Mouse (Mus musculus): Measurements from ENCODE around the gene Wdr83. TPM values are rescaled to one million over a fixed set of nuclear protein-coding genes. Genes with fewer than 3 reads are reported as not detected.
"Not testable (repeated sequence)": the region's sequence is repeated elsewhere in the genome, so short reads cannot be mapped to it uniquely, and the experiment has no call there.

Gene Wdr83
- polyA plus RNA-seq (2014; fragmentation: Nextera tagmentation; extraction: Ambion mirVana): 54.3 and 56.1 TPM in 2 replicates

GRCm38 (mm10) chr8:85081216-85081555, at the start of gene Wdr83:
Wdr83 (minus strand) TSS chr8:85081306.
- H3K4me2 ChIP-seq: peak within 1 kb of the TSS; percentile 93
- 2% methylated on average over 9 of the region's 9 CpGs for WGBS
- peak; percentile 56 for ATAC-seq (ENCODE audit: low FRiP score)
- peaks cover 1% of the 10 kb centered on the region; the same call in 1 of the 2 replicates for H3K36me3 ChIP-seq (ENCODE audit: control insufficient read depth, insufficient read depth, low read length)
- peaks cover 10% of the 10 kb centered on the region for H3K4me1 ChIP-seq (ENCODE audit: control insufficient read depth, insufficient read depth, low read length)
- H3K27ac ChIP-seq (ENCODE audit: low read depth, low read length): no peak within 1 kb of the TSS
- H3K9me3 ChIP-seq (ENCODE audit: control insufficient read depth, low read length): no peaks in the 10 kb centered on the region
- DNase-seq (ENCODE audit: low spot score, missing footprints): no peak
- H3K9ac ChIP-seq (ENCODE audit: low read length): peak within 1 kb of the TSS; percentile 92
- H3K27me3 ChIP-seq (ENCODE audit: control insufficient read depth, insufficient read depth, low read length): no peaks in the 10 kb centered on the region
- peak within 1 kb of the TSS; percentile 87 for H3K4me3 ChIP-seq (ENCODE audit: low read depth, low read length)

GRCm38 (mm10) chr8:85123691-85124090, 42.6 kb upstream of the Wdr83 start:
- H3K27ac ChIP-seq (ENCODE audit: low read depth, low read length): no peak overlapping the region
- no peak for ATAC-seq (ENCODE audit: low FRiP score)
- H3K4me1 ChIP-seq (ENCODE audit: control insufficient read depth, insufficient read depth, low read length): no peaks in the 10 kb centered on the region
- H3K9ac ChIP-seq (ENCODE audit: low read length): no peak overlapping the region
- H3K4me3 ChIP-seq (ENCODE audit: low read depth, low read length): no peak overlapping the region
- H3K4me2 ChIP-seq: no peak overlapping the region
- H3K9me3 ChIP-seq (ENCODE audit: control insufficient read depth, low read length): no peaks in the 10 kb centered on the region
- peak; percentile 60 for DNase-seq (ENCODE audit: low spot score, missing footprints)
- WGBS: 93% methylated on average over 8 of the region's 8 CpGs
- no peaks in the 10 kb centered on the region for H3K27me3 ChIP-seq (ENCODE audit: control insufficient read depth, insufficient read depth, low read length)
- no peaks in the 10 kb centered on the region for H3K36me3 ChIP-seq (ENCODE audit: control insufficient read depth, insufficient read depth, low read length)

GRCm38 (mm10) chr8:85122995-85123394, 41.9 kb upstream of the Wdr83 start, which contains the start of gene Zfp791:
Zfp791 (minus strand) TSS chr8:85123095.
- no peak within 1 kb of the TSS for H3K9ac ChIP-seq (ENCODE audit: low read length)
- 77% methylated on average over 3 of the region's 3 CpGs for WGBS

GRCm38 (mm10) chr8:85120251-85120650, 39.1 kb upstream of the Wdr83 start:
- ATAC-seq (ENCODE audit: low FRiP score); H3K9ac ChIP-seq (ENCODE audit: low read length): not testable (repeated sequence)
- WGBS: 74% methylated on average over 5 of the region's 5 CpGs

More at GRCm38 (mm10) chr8:85122995-85123394, 41.9 kb upstream of the Wdr83 start, which contains the start of gene Zfp791:
- H3K27ac ChIP-seq (ENCODE audit: low read depth, low read length): no peak within 1 kb of the TSS
- no peak within 1 kb of the TSS for H3K4me3 ChIP-seq (ENCODE audit: low read depth, low read length)
- H3K27me3 ChIP-seq (ENCODE audit: control insufficient read depth, insufficient read depth, low read length): no peaks in the 10 kb centered on the region
- H3K9me3 ChIP-seq (ENCODE audit: control insufficient read depth, low read length): no peaks in the 10 kb centered on the region
- DNase-seq (ENCODE audit: low spot score, missing footprints) (no peak), ATAC-seq (ENCODE audit: low FRiP score) (no peak)
- H3K4me2 ChIP-seq: no peak within 1 kb of the TSS
- H3K4me1 ChIP-seq (ENCODE audit: control insufficient read depth, insufficient read depth, low read length): no peaks in the 10 kb centered on the region
- H3K36me3 ChIP-seq (ENCODE audit: control insufficient read depth, insufficient read depth, low read length): no peaks in the 10 kb centered on the region

GRCm38 (mm10) chr8:85119052-85119981, 38.2 kb upstream of the Wdr83 start:
- Histone ChIP-seq H3K4me1 (ENCODE audit: control insufficient read depth, insufficient read depth, low read length) (no peaks in the 10 kb centered on the region), H3K36me3 (ENCODE audit: control insufficient read depth, insufficient read depth, low read length) (no peaks in the 10 kb centered on the region), H3K4me2 (peak overlapping the region; percentile 78), H3K9ac (ENCODE audit: low read length) (peak overlapping the region; percentile 68), H3K9me3 (ENCODE audit: control insufficient read depth, low read length) (no peaks in the 10 kb centered on the region), H3K27ac (ENCODE audit: low read depth, low read length) (no peak overlapping the region), H3K27me3 (ENCODE audit: control insufficient read depth, insufficient read depth, low read length) (no peaks in the 10 kb centered on the region), H3K4me3 (ENCODE audit: low read depth, low read length) (peak overlapping the region; percentile 47)
- peak; percentile 97 for DNase-seq (ENCODE audit: low spot score, missing footprints)
- peak; percentile 83 for ATAC-seq (ENCODE audit: low FRiP score)
- 8% methylated on average over 37 of the region's 37 CpGs for WGBS

More at GRCm38 (mm10) chr8:85120251-85120650, 39.1 kb upstream of the Wdr83 start:
- not testable (repeated sequence) for H3K4me3 ChIP-seq (ENCODE audit: low read depth, low read length); H3K9me3 ChIP-seq (ENCODE audit: control insufficient read depth, low read length); H3K4me2 ChIP-seq; H3K36me3 ChIP-seq (ENCODE audit: control insufficient read depth, insufficient read depth, low read length); H3K27me3 ChIP-seq (ENCODE audit: control insufficient read depth, insufficient read depth, low read length); H3K4me1 ChIP-seq (ENCODE audit: control insufficient read depth, insufficient read depth, low read length); DNase-seq (ENCODE audit: low spot score, missing footprints); H3K27ac ChIP-seq (ENCODE audit: low read depth, low read length)

- no peak for DNase-seq (ENCODE audit: low spot score, missing footprints)
- WGBS: 93% methylated on average over 7 of the region's 7 CpGs
These were observed 35.9 kb upstream of the Wdr83 start for GRCm38 (mm10) chr8:85116984-85117383.

GRCm38 (mm10) chr8:85115501-85115900, 34.4 kb upstream of the Wdr83 start:
- ATAC-seq (ENCODE audit: low FRiP score): no peak
- H3K9ac ChIP-seq (ENCODE audit: low read length): no peak overlapping the region
- H3K9me3 ChIP-seq (ENCODE audit: control insufficient read depth, low read length): no peaks in the 10 kb centered on the region
- 73% methylated on average over 4 of the region's 4 CpGs for WGBS
- no peak overlapping the region for H3K4me2 ChIP-seq
- H3K36me3 ChIP-seq (ENCODE audit: control insufficient read depth, insufficient read depth, low read length): no peaks in the 10 kb centered on the region
- no peak overlapping the region for H3K27ac ChIP-seq (ENCODE audit: low read depth, low read length)
- no peak overlapping the region for H3K4me3 ChIP-seq (ENCODE audit: low read depth, low read length)
- no peak for DNase-seq (ENCODE audit: low spot score, missing footprints)
- H3K27me3 ChIP-seq (ENCODE audit: control insufficient read depth, insufficient read depth, low read length): no peaks in the 10 kb centered on the region
- H3K4me1 ChIP-seq (ENCODE audit: control insufficient read depth, insufficient read depth, low read length): no peaks in the 10 kb centered on the region

More at GRCm38 (mm10) chr8:85116984-85117383, 35.9 kb upstream of the Wdr83 start:
- Histone ChIP-seq H3K4me3 (ENCODE audit: low read depth, low read length) (no peak overlapping the region), H3K4me2 (no peak overlapping the region), H3K9ac (ENCODE audit: low read length) (no peak overlapping the region), H3K27ac (ENCODE audit: low read depth, low read length) (no peak overlapping the region), H3K27me3 (ENCODE audit: control insufficient read depth, insufficient read depth, low read length) (no peaks in the 10 kb centered on the region), H3K36me3 (ENCODE audit: control insufficient read depth, insufficient read depth, low read length) (no peaks in the 10 kb centered on the region), H3K4me1 (ENCODE audit: control insufficient read depth, insufficient read depth, low read length) (no peaks in the 10 kb centered on the region), H3K9me3 (ENCODE audit: control insufficient read depth, low read length) (no peaks in the 10 kb centered on the region)
- ATAC-seq (ENCODE audit: low FRiP score): no peak

- Histone ChIP-seq H3K36me3 (ENCODE audit: control insufficient read depth, insufficient read depth, low read length) (peaks cover 4% of the 10 kb centered on the region; the same call in 1 of the 2 replicates), H3K27me3 (ENCODE audit: control insufficient read depth, insufficient read depth, low read length) (no peaks in the 10 kb centered on the region), H3K27ac (ENCODE audit: low read depth, low read length) (no peak overlapping the region), H3K4me1 (ENCODE audit: control insufficient read depth, insufficient read depth, low read length) (no peaks in the 10 kb centered on the region), H3K4me2 (no peak overlapping the region), H3K4me3 (ENCODE audit: low read depth, low read length) (no peak overlapping the region), H3K9ac (ENCODE audit: low read length) (no peak overlapping the region), H3K9me3 (ENCODE audit: control insufficient read depth, low read length) (no peaks in the 10 kb centered on the region)
- DNase-seq (ENCODE audit: low spot score, missing footprints): no peak
- ATAC-seq (ENCODE audit: low FRiP score): no peak
- 93% methylated on average over 10 of the region's 10 CpGs for WGBS
These were observed 32.1 kb upstream of the Wdr83 start for GRCm38 (mm10) chr8:85113241-85113640.

- Histone ChIP-seq H3K4me2 (no peak overlapping the region), H3K4me1 (ENCODE audit: control insufficient read depth, insufficient read depth, low read length) (no peaks in the 10 kb centered on the region), H3K27me3 (ENCODE audit: control insufficient read depth, insufficient read depth, low read length) (no peaks in the 10 kb centered on the region), H3K9me3 (ENCODE audit: control insufficient read depth, low read length) (no peaks in the 10 kb centered on the region), H3K27ac (ENCODE audit: low read depth, low read length) (no peak overlapping the region), H3K4me3 (ENCODE audit: low read depth, low read length) (no peak overlapping the region), H3K9ac (ENCODE audit: low read length) (no peak overlapping the region), H3K36me3 (ENCODE audit: control insufficient read depth, insufficient read depth, low read length) (no peaks in the 10 kb centered on the region; the same call in 1 of the 2 replicates)
- WGBS: 82% methylated on average over 4 of the region's 4 CpGs
- DNase-seq (ENCODE audit: low spot score, missing footprints): no peak
- ATAC-seq (ENCODE audit: low FRiP score): no peak
These were observed 19.1 kb upstream of the Wdr83 start for GRCm38 (mm10) chr8:85100076-85100665.

Data from midbrain, embryonic 11.5 days (tissue).